In the genomic region with DNA sequence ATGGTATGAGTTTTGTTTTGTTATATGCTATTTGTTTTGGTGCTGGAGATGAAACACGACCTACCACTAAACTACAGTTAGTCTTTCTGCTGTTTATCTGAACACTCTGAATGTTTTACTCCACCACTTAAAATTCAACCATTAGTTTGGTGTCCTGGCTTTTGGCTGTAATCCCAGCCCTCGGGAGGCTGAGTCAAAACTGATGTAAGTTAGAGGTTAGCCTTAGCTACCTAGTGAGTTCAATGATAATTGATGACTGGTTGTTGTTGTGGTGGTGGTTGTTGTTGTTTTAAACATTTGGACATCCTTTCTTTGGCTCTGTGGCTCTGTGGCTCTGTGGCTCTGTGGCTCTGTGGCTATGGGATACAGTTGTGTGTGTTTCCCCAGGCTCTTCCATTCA, we compare ENCODE assay signal across 9 mouse cellular contexts. TPM values are rescaled to one million over a fixed set of nuclear protein-coding genes. Genes with fewer than 3 reads are reported as not detected.
A peak's percentile ranks its signal among the peaks of the same experiment; 100 is the strongest.
DNase-seq lines count a peak whose midpoint lies in the region; ATAC-seq and TF ChIP-seq lines count a peak whose summit lies in the region.
"Had no signal": no experiment of that assay in that cellular context is flagged by ENCODE, and none has a peak within 500 bp of the region (broad histone marks: within the 10 kb centered on the region; RNA-seq: fewer than 3 reads in every experiment).

No protein-coding gene starts in this region.

- H3K9ac ChIP-seq in heart, embryonic 12.5 days, result peak overlapping the region; percentile 96; the same call in 1 of the 2 replicates
- H3K9ac ChIP-seq in heart, postnatal 0 days (replicated peaks; ENCODE audit: low read depth, low read length), result 0 out of 2 replicates have a peak overlapping the region, but pooled peaks have one; percentile 94
- H3K9ac ChIP-seq in liver, postnatal 0 days (replicated peaks), result peak overlapping the region; percentile 90; the same call in 1 of the 2 replicates

- no peak for TF ChIP-seq EP300 in heart, postnatal 0 days (IDR thresholded peaks at IDR 0.05; ENCODE audit: low read depth)
- TF ChIP-seq EP300 in liver, postnatal 0 days (IDR thresholded peaks at IDR 0.05; ENCODE audit: low read depth), result no peak

- WGBS in heart, embryonic 12.5 days, result 72% methylated on average over 2 of the region's 2 CpGs
- WGBS in heart, postnatal 0 days, result 60% methylated on average over 2 of the region's 2 CpGs
- WGBS in liver, postnatal 0 days (ENCODE audit: insufficient replicate concordance), result 57% methylated on average over 2 of the region's 2 CpGs

- H3K4me2 ChIP-seq in heart, embryonic 12.5 days, result peak overlapping the region; percentile 72
- peak overlapping the region; percentile 83 for H3K4me2 ChIP-seq in heart, postnatal 0 days (ENCODE audit: low read depth, low read length)
- H3K4me2 ChIP-seq in liver, postnatal 0 days (ENCODE audit: low read depth, low read length), result peak overlapping the region; percentile 89

- peak overlapping the region; percentile 90 for H3K4me3 ChIP-seq in heart, embryonic 12.5 days
- H3K4me3 ChIP-seq in G1E (ENCODE audit: low read depth, low read length), result peak overlapping the region; percentile 99; the same call in 1 of the 2 replicates
- H3K4me3 ChIP-seq in heart, postnatal 0 days (ENCODE audit: low read depth, low read length), result peak overlapping the region; percentile 97
- H3K4me3 ChIP-seq in liver, postnatal 0 days (ENCODE audit: low read depth, low read length), result peak overlapping the region; percentile 89

- H3K27me3 ChIP-seq in heart, embryonic 12.5 days (replicated peaks), result no peaks in the 10 kb centered on the region
- no peaks in the 10 kb centered on the region for H3K27me3 ChIP-seq in G1E (ENCODE audit: insufficient read depth, low read length)
- H3K27me3 ChIP-seq in heart, postnatal 0 days (ENCODE audit: control insufficient read depth, insufficient read depth, low read length), result no peaks in the 10 kb centered on the region
- no peaks in the 10 kb centered on the region for H3K27me3 ChIP-seq in liver, postnatal 0 days (ENCODE audit: insufficient read depth, low read length)

- peaks cover 7% of the 10 kb centered on the region for H3K4me1 ChIP-seq in heart, embryonic 12.5 days (replicated peaks)
- H3K4me1 ChIP-seq in G1E (ENCODE audit: insufficient read depth, low read depth, low read length), result peaks cover 13% of the 10 kb centered on the region
- no peaks in the 10 kb centered on the region for H3K4me1 ChIP-seq in heart, postnatal 0 days (ENCODE audit: control insufficient read depth, insufficient read depth)
- peaks cover 13% of the 10 kb centered on the region for H3K4me1 ChIP-seq in liver, postnatal 0 days (ENCODE audit: insufficient read depth)

- no peak for DNase-seq in heart, postnatal 14 days
- no peak for DNase-seq in G1E (ENCODE audit: low spot score)
- no peak for DNase-seq in heart, postnatal 0 days (ENCODE audit: low spot score)
- DNase-seq in liver, postnatal 0 days, result no peak
- DNase-seq in left cerebral cortex, postnatal 10 days (ENCODE audit: extremely low spot score in 1 of 2, low spot score in 2 of 2), result no peak
- no peak for DNase-seq in urinary bladder, postnatal 10 days (ENCODE audit: low spot score)
- DNase-seq: thymus, postnatal 14 days had no signal

- H3K9me3 ChIP-seq in heart, embryonic 12.5 days (replicated peaks), result peaks cover 6% of the 10 kb centered on the region
- H3K9me3 ChIP-seq in G1E (replicated peaks), result no peaks in the 10 kb centered on the region
- H3K9me3 ChIP-seq in heart, postnatal 0 days (replicated peaks; ENCODE audit: control insufficient read depth, low read length), result 0 out of 2 replicates have a peak, but pooled peaks cover 8% of the 10 kb centered on the region
- H3K9me3 ChIP-seq in liver, postnatal 0 days (ENCODE audit: low read length), result no peaks in the 10 kb centered on the region

- ATAC-seq in heart, embryonic 12.5 days (ENCODE audit: insufficient number of reproducible peaks, low FRiP score), result no peak
- ATAC-seq in G1E (ENCODE audit: extremely low read depth, insufficient number of reproducible peaks, low FRiP score, poor library complexity, severe bottlenecking), result no peak
- no peak for ATAC-seq in heart, postnatal 0 days (ENCODE audit: insufficient read depth, low read depth)
- ATAC-seq in liver, postnatal 0 days, result no peak
- ATAC-seq in monocyte, adult 5-6 weeks (replicated peaks; ENCODE audit: insufficient number of reproducible peaks, low FRiP score, low TSS enrichment, poor library complexity, severe bottlenecking), result no peak

- no peak overlapping the region for H3K27ac ChIP-seq in heart, embryonic 12.5 days (ENCODE audit: poor library complexity, severe bottlenecking)
- no peak overlapping the region for H3K27ac ChIP-seq in heart, postnatal 0 days (ENCODE audit: low read depth)
- H3K27ac ChIP-seq in liver, postnatal 0 days (ENCODE audit: low read depth), result no peak overlapping the region

- no peak for TF ChIP-seq CTCF in G1E (IDR thresholded peaks at IDR 0.05; ENCODE audit: low read depth, low read length)
- no peak for TF ChIP-seq CTCF in heart, postnatal 0 days (IDR thresholded peaks at IDR 0.05; ENCODE audit: low read depth)
- no peak for TF ChIP-seq CTCF in liver, postnatal 0 days (IDR thresholded peaks at IDR 0.05; ENCODE audit: low read depth)

- intact Hi-C loops in heart, postnatal 14 days (cut with DNase I), result no loop called here
- intact Hi-C loops in left cerebral cortex, postnatal 10 days (cut with DNase I), result loop anchor here (10.0 kb wide), 1 partner anchor 114 kb away; no protein-coding TSS in a partner anchor

- peaks cover 17% of the 10 kb centered on the region for H3K36me3 ChIP-seq in heart, embryonic 12.5 days
- peaks cover 27% of the 10 kb centered on the region for H3K36me3 ChIP-seq in G1E (replicated peaks)
- peaks cover 13% of the 10 kb centered on the region; the same call in 1 of the 2 replicates for H3K36me3 ChIP-seq in heart, postnatal 0 days (replicated peaks; ENCODE audit: control insufficient read depth, insufficient read depth, low read length)
- peaks cover 7% of the 10 kb centered on the region; the same call in 1 of the 2 replicates for H3K36me3 ChIP-seq in liver, postnatal 0 days (replicated peaks; ENCODE audit: insufficient read depth, low read length)

RNA-seq across cellular contexts. Expression of a gene that starts 1.3 kb away (rescaled TPM):
- 32.6 and 34.9 TPM in 2 replicates for polyA plus RNA-seq in heart, embryonic 12.5 days (2016; fragmentation: Nextera tagmentation; extraction: Ambion mirVana)
- total RNA-seq in heart, postnatal 14 days (2021), result 10 to 100 TPM; 21.1 to 22.5 TPM
- total RNA-seq in G1E (2014; fragmentation: Nextera tagmentation) (48.3 and 61.4 TPM in 2 replicates), G1E (2017) (41.0 and 57.6 TPM in 2 replicates)
- polyA plus RNA-seq in G1E (2012), result 7.4 and 8.7 TPM in 2 replicates
- total RNA-seq in heart, postnatal 0 days (2014; rRNA removed; ENCODE audit: low replicate concordance), result 31.1 and 34.6 TPM in 2 replicates
- polyA plus RNA-seq in heart, postnatal 0 days (2015; fragmentation: Nextera tagmentation; extraction: Ambion mirVana), result 22.2 and 23.6 TPM in 2 replicates
- polyA plus RNA-seq in liver, postnatal 0 days (2015; fragmentation: Nextera tagmentation; extraction: Ambion mirVana), result 6.7 and 7.2 TPM in 2 replicates
- 10 to 100 TPM; 39.9 to 42.6 TPM for total RNA-seq in left cerebral cortex, postnatal 10 days (2021)
- 31.8 to 72.7 TPM (median 37.9 TPM) in 3 replicates for total RNA-seq in monocyte, adult 5-6 weeks (2017)
